Mouse (Mus musculus): Measurements from ENCODE around the gene Dedd.
"Not testable (repeated sequence)": the region's sequence is repeated elsewhere in the genome, so short reads cannot be mapped to it uniquely, and the experiment has no call there.

Gene Dedd

GRCm38 (mm10) chr1:171309321-171309720 lies 19.6 kb upstream of the Dedd start:
- DNase-seq (ENCODE audit: low spot score in 2 of 2) = no peak

- no peak for DNase-seq (ENCODE audit: low spot score in 2 of 2)
These were observed 9.2 kb upstream of the Dedd start for GRCm38 (mm10) chr1:171319748-171320147.

- DNase-seq (ENCODE audit: low spot score in 2 of 2) = no peak
These were observed 8.8 kb upstream of the Dedd start for GRCm38 (mm10) chr1:171320151-171320550.

- peak in 1 of 2 experiments; percentile 41 for DNase-seq (ENCODE audit: low spot score in 2 of 2)
These were observed 7.5 kb upstream of the Dedd start for GRCm38 (mm10) chr1:171321415-171321814.

GRCm38 (mm10) chr1:171322012-171322411 lies 6.9 kb upstream of the Dedd start:
- DNase-seq (ENCODE audit: low spot score in 2 of 2) = no peak

GRCm38 (mm10) chr1:171325571-171325970 lies 3.4 kb upstream of the Dedd start:
- no peak for DNase-seq (ENCODE audit: low spot score in 2 of 2)

- not testable (repeated sequence) for DNase-seq (ENCODE audit: low spot score in 2 of 2)
These were observed 2.4 kb upstream of the Dedd start for GRCm38 (mm10) chr1:171326588-171326987.

GRCm38 (mm10) chr1:171328244-171328643 lies 701 bp upstream of the Dedd start:
- DNase-seq (ENCODE audit: low spot score in 2 of 2) = no peak

- peak; percentile 36 to 80 for DNase-seq (ENCODE audit: low spot score in 2 of 2)
These were observed 679 bp downstream of the Dedd start for GRCm38 (mm10) chr1:171329433-171330215.

- no peak for DNase-seq (ENCODE audit: low spot score in 2 of 2)
These were observed 1.2 kb downstream of the Dedd start for GRCm38 (mm10) chr1:171330216-171330560.

- no peak for DNase-seq (ENCODE audit: low spot score in 2 of 2)
These were observed 13.6 kb downstream of the Dedd start for GRCm38 (mm10) chr1:171342262-171343207.

- no peak for DNase-seq (ENCODE audit: low spot score in 2 of 2)
These were observed 15.2 kb downstream of the Dedd start for GRCm38 (mm10) chr1:171343922-171344677.

GRCm38 (mm10) chr1:171344715-171345114 lies 15.8 kb downstream of the Dedd start:
- no peak for DNase-seq (ENCODE audit: low spot score in 2 of 2)

- DNase-seq (ENCODE audit: low spot score in 2 of 2) = peak; percentile 84 to 87
These were observed 16.5 kb downstream of the Dedd start, which contains the start of the genes Nit1 and Pfdn2 for GRCm38 (mm10) chr1:171345225-171346094. Gene Nit1 (minus strand): TSS chr1:171345646. Gene Pfdn2 (plus strand): TSS chr1:171345670.

- no peak for DNase-seq (ENCODE audit: low spot score in 2 of 2)
These were observed 17.1 kb downstream of the Dedd start for GRCm38 (mm10) chr1:171346095-171346450.

GRCm38 (mm10) chr1:171348665-171349064 lies 19.7 kb downstream of the Dedd start:
- DNase-seq (ENCODE audit: low spot score in 2 of 2) = no peak

- no peak for DNase-seq (ENCODE audit: low spot score in 2 of 2)
These were observed 20.3 kb downstream of the Dedd start for GRCm38 (mm10) chr1:171349210-171349609.

GRCm38 (mm10) chr1:171355812-171356340 lies 26.9 kb downstream of the Dedd start:
- peak in 1 of 2 experiments; percentile 58 for DNase-seq (ENCODE audit: low spot score in 2 of 2)

GRCm38 (mm10) chr1:171356814-171357213 lies 27.9 kb downstream of the Dedd start:
- DNase-seq (ENCODE audit: low spot score in 2 of 2) = no peak

- DNase-seq (ENCODE audit: low spot score in 2 of 2) = peak; percentile 39 to 48
These were observed 29.5 kb downstream of the Dedd start for GRCm38 (mm10) chr1:171358421-171358820.

- peak in 1 of 2 experiments; percentile 18 for DNase-seq (ENCODE audit: low spot score in 2 of 2)
These were observed 31.3 kb downstream of the Dedd start for GRCm38 (mm10) chr1:171360253-171360652.
